Mouse (Mus musculus): ENCODE data around the gene Fam160a1. TPM values are rescaled to one million over a fixed set of nuclear protein-coding genes. Genes with fewer than 3 reads are reported as not detected.

Gene Fam160a1
- polyA plus RNA-seq, 1 experiment from 2014 or later, result 9.5 TPM

DNA sequence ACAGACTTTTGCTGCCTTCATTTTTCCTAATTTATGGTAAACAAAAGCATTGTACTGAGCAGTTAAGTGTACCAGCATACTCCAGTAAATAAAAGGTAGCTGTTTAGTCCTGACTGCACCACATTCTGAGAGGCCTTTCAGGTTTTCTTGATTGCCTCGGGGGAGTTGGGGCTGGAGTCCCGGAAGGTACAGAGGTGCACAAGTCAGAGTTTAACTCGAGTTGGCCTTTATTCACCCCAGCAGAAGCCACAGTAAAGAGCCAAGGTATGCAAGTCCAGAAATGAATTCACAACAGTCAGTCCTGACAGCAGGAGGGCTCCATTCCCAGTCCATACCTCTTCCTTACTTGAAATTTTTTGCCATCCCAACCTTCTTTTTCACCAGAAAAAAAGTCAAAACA is 78.5 kb downstream of the Fam160a1 start:
- ATAC-seq (ENCODE audit: insufficient number of reproducible peaks, low FRiP score, low TSS enrichment, low read depth), result no peak
- 41% methylated on average over 3 of the region's 3 CpGs for WGBS
- H3K4me2 ChIP-seq, result no peak overlapping the region
- no peak overlapping the region for H3K9ac ChIP-seq
- no peaks in the 10 kb centered on the region for H3K36me3 ChIP-seq
- H3K4me1 ChIP-seq, result no peaks in the 10 kb centered on the region
- H3K9me3 ChIP-seq, result no peaks in the 10 kb centered on the region
- H3K27me3 ChIP-seq, result no peaks in the 10 kb centered on the region
- no peak overlapping the region for H3K4me3 ChIP-seq
- no peak overlapping the region for H3K27ac ChIP-seq

DNA sequence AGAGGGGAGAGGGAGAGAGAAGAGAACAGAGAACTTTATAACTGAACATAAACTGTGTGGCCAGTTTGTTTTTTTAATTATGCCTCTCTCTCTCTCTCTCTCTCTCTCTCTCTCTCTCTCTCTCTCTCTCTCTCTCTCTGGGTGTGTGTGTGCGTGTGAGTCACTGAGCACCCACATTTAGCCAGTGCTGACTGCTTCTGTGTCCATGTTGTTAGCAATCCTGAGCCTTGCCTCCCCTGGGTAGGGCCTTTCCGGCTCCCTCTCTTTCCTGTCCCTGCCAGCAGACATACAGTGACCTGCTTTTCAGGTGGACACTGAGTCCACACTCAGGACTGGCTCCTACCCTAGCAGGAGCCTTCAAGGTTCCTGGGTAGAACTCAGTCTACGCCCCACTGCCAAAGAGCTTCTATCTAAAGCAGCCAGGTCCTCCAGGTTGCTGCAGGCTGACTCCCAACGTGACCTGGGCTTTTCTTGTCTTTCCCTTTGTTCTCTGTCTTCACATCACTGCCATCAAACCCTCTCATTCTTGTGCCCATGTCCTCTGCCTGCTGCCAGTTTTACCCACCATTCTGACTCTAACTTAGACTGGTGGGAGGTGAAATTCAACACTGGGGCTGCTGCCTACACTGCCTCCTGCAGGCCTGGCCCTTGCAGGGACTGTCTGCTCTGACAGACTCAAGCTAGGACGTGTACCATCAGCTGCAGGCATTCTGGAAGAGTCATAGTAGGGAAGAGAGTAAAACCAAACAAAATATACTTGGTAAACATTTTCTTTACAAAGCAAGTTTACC is 83.0 kb downstream of the Fam160a1 start:
- no peak for ATAC-seq (ENCODE audit: insufficient number of reproducible peaks, low FRiP score, low TSS enrichment, low read depth)
- Histone ChIP-seq H3K36me3 (no peaks in the 10 kb centered on the region), H3K27me3 (no peaks in the 10 kb centered on the region), H3K4me2 (no peak overlapping the region), H3K9me3 (no peaks in the 10 kb centered on the region), H3K4me3 (no peak overlapping the region), H3K27ac (no peak overlapping the region), H3K4me1 (no peaks in the 10 kb centered on the region), H3K9ac (no peak overlapping the region)
- 72% methylated on average over 5 of the region's 5 CpGs for WGBS

DNA sequence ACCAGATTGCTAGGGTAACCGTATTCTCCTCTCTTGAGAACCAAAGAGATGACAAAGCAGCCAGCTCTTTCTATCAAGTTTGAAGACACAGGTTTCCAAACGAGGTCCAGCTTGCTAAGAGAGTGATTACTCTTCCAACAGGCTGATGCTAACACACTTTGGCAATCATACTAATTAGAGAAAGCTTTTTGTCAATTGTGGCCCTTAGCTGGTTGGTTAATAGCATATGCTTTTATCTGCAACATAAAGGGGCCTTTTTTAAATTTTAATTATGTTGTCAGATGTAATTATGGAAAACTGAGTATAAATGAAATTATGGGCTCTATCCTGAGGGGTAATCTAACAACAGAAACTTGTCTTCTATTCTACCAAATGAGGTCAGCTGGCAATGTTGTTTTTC is 89.9 kb downstream of the Fam160a1 start:
- no peak overlapping the region for H3K4me3 ChIP-seq
- no peak overlapping the region for H3K4me2 ChIP-seq
- WGBS, result 52% methylated on average over 2 of the region's 2 CpGs
- ATAC-seq (ENCODE audit: insufficient number of reproducible peaks, low FRiP score, low TSS enrichment, low read depth), result no peak
- no peaks in the 10 kb centered on the region for H3K27me3 ChIP-seq
- H3K9ac ChIP-seq, result no peak overlapping the region
- no peaks in the 10 kb centered on the region for H3K36me3 ChIP-seq
- no peak overlapping the region for H3K27ac ChIP-seq
- H3K4me1 ChIP-seq, result no peaks in the 10 kb centered on the region
- H3K9me3 ChIP-seq, result no peaks in the 10 kb centered on the region

DNA sequence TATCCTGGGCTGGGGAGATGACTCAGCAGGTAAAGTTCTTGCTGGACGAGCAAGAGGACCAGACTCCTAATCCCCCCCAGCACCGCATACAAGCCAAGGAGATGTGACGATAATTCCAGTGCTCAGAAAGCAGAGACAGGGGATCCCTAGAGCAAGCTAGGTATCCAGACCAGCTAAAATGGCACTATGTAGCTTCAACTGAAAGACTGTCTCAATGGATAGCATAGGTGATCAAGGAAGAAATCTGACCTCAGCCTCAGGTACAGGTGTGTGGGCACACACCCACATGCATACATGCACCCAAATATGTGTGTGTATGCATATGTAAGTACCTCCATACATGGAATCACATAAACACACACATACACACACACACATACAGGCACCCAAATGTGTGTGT is 91.1 kb downstream of the Fam160a1 start:
- Histone ChIP-seq H3K27ac (no peak overlapping the region), H3K9me3 (no peaks in the 10 kb centered on the region), H3K4me3 (no peak overlapping the region), H3K4me1 (no peaks in the 10 kb centered on the region), H3K36me3 (no peaks in the 10 kb centered on the region), H3K9ac (no peak overlapping the region), H3K27me3 (no peaks in the 10 kb centered on the region), H3K4me2 (no peak overlapping the region)
- no peak for ATAC-seq (ENCODE audit: insufficient number of reproducible peaks, low FRiP score, low TSS enrichment, low read depth)
- WGBS, result 81% methylated on average over 3 of the region's 3 CpGs

DNA sequence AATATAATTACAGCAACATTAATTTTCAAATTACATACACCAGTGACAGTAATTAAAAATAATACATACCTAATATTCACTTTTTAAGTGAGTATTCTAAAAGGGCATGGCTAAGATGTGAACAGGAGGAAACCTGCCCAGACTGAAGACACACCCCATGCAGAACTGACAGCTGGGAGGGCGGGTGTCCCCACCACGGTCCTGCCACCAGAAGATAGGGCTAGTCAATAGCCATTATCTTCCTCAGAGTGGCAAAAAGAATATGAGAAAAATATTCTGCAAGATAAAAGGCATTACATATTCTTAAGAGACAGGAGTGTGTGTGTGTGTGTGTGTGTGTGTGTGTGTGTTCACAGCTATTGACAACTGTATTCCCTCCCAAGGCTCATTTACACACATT is 92.0 kb downstream of the Fam160a1 start:
- H3K4me2 ChIP-seq, result no peak overlapping the region
- no peaks in the 10 kb centered on the region for H3K36me3 ChIP-seq
- H3K27me3 ChIP-seq, result no peaks in the 10 kb centered on the region
- no peak overlapping the region for H3K27ac ChIP-seq
- no peaks in the 10 kb centered on the region for H3K4me1 ChIP-seq
- 78% methylated on average over 2 of the region's 2 CpGs for WGBS
- H3K9me3 ChIP-seq, result no peaks in the 10 kb centered on the region
- ATAC-seq (ENCODE audit: insufficient number of reproducible peaks, low FRiP score, low TSS enrichment, low read depth), result no peak
- no peak overlapping the region for H3K4me3 ChIP-seq
- H3K9ac ChIP-seq, result no peak overlapping the region

DNA sequence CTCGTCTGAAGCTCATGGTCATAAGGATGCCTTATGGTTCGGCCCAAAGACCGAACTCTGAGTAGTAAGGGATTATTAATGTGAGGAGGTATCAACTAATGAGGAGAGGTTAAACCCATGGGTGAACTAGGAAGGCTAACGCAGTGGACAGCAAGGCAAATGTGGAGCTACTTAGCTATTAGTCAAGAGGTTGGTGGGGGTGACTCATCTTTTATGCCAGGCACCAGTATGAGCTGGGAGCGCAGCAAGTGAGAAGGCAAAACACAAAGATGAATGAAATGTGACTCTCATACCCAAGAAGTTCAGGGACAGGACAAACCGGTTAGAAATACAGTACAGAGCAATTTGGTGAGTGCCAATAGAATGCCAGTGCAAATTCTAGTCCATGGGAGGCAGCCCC is 94.5 kb downstream of the Fam160a1 start:
- no peak for ATAC-seq (ENCODE audit: insufficient number of reproducible peaks, low FRiP score, low TSS enrichment, low read depth)
- no peaks in the 10 kb centered on the region for H3K9me3 ChIP-seq
- H3K36me3 ChIP-seq, result no peaks in the 10 kb centered on the region
- H3K27ac ChIP-seq, result no peak overlapping the region
- no peak overlapping the region for H3K4me3 ChIP-seq
- no peaks in the 10 kb centered on the region for H3K27me3 ChIP-seq
- no peak overlapping the region for H3K4me2 ChIP-seq
- no peak overlapping the region for H3K9ac ChIP-seq
- WGBS, result 78% methylated on average over 6 of the region's 6 CpGs
- H3K4me1 ChIP-seq, result no peaks in the 10 kb centered on the region

DNA sequence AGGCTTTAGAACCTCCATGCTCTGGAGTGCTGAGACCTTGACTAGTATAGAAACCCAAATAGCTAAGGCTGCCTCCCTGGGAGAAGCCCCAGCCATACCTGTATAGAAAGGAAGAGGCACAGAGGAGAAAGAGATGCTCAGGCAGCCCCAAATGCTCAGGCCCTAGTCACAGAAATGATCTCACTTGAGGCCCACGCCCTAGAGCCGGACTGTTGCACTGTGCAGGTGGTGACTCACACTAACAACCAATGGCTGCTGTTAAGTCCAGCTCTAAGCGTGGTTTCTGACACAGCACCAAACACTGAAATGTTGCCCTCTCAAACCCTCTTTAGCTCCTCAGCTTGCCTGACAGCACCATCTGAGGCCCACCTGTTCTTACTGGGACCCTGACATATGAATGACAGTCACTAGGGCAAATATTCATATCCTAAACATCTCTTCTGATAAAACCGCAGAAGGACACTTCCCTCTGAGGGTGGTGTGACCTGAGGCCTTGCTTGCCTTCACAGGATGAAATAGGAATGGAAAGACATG is 101.3 kb downstream of the Fam160a1 start:
- Histone ChIP-seq H3K4me3 (no peak overlapping the region), H3K9me3 (no peaks in the 10 kb centered on the region), H3K27ac (no peak overlapping the region), H3K4me1 (no peaks in the 10 kb centered on the region), H3K36me3 (no peaks in the 10 kb centered on the region), H3K4me2 (no peak overlapping the region), H3K27me3 (no peaks in the 10 kb centered on the region), H3K9ac (no peak overlapping the region)
- ATAC-seq (ENCODE audit: insufficient number of reproducible peaks, low FRiP score, low TSS enrichment, low read depth), result no peak
- 73% methylated on average over 4 of the region's 4 CpGs for WGBS

DNA sequence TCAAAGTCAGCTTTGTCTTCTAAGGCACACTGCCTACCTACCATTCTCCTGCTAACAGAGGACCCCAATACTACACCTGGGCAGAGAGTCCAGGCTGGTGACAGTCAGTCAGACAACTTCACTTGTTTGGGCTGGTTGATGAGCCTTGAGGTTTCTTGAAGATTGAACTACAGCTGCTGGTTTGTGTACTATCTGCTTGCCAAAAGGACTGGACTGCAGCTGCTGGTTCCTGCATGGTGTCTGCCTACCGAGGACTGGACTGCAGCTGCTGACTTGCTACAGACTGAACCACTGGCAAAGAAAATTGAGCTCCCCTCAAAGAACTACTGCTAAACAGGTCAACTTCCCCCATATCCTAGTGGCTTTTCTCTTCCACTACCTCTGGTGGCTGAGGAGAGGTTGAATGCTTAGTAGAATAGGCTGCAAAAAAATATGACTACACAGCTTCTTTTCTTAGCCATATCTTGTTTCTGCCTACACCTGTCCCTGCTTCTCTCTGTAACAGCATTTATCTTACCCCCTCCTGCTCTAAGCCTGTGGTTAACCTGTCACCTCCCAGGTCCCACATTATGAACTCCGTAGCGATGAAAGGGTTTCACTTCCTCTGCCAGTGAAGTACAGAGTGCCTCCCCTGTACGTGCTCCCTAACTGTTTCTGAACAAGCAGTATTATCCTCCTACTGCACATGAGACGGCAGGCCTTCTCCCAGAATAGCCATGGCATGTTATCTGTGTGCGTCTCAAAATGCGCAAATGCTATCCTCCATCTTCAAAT is 103.0 kb downstream of the Fam160a1 start:
- ATAC-seq (ENCODE audit: insufficient number of reproducible peaks, low FRiP score, low TSS enrichment, low read depth), result no peak
- Histone ChIP-seq H3K9ac (no peak overlapping the region), H3K4me3 (no peak overlapping the region), H3K9me3 (no peaks in the 10 kb centered on the region), H3K36me3 (no peaks in the 10 kb centered on the region), H3K4me2 (no peak overlapping the region), H3K27me3 (no peaks in the 10 kb centered on the region), H3K27ac (no peak overlapping the region), H3K4me1 (no peaks in the 10 kb centered on the region)
- 82% methylated on average over 7 of the region's 7 CpGs for WGBS

DNA sequence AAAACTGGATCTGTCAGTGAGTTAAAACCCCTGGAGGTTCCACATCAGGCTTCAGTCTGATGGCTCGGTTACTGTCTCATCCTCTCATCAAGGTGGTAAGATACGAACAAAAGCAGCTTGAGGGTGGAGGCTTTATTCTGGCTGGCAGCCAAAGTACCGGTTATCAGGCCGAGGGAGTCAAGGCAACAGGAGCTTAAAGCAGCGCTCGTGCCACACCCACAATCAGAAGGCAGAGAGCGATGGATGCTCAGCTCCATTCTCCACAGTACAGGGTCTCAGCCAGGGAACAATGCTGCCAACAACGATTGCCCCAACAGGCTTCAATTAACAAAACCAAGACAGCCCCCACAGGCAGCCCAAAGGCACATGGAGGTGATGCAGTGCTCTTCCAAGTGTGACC is 106.4 kb downstream of the Fam160a1 start:
- Histone ChIP-seq H3K4me2 (no peak overlapping the region), H3K4me1 (no peaks in the 10 kb centered on the region), H3K27ac (no peak overlapping the region), H3K36me3 (no peaks in the 10 kb centered on the region), H3K4me3 (no peak overlapping the region), H3K27me3 (no peaks in the 10 kb centered on the region), H3K9me3 (no peaks in the 10 kb centered on the region), H3K9ac (no peak overlapping the region)
- 52% methylated on average over 8 of the region's 8 CpGs for WGBS
- ATAC-seq (ENCODE audit: insufficient number of reproducible peaks, low FRiP score, low TSS enrichment, low read depth), result no peak

DNA sequence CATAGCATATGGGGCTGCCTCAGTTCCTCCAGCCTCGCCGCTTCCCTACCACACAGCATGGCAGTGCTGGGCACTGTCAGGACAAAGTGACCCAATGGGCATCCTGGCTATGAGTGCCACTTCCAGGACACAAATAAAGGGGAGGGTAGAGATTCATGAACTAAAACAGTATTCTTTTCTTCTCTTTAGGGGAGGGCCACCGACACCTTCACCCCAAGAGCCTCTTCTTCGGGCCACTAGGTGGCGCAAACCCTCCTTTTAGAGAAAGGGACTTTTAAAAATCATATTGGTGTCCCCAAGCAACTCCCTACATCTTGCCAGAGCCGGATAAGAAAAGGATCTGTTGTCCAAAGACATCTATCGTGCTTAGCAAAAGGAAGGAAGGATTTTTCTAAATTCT is 109.7 kb downstream of the Fam160a1 start:
- ATAC-seq (ENCODE audit: insufficient number of reproducible peaks, low FRiP score, low TSS enrichment, low read depth), result no peak
- Histone ChIP-seq H3K4me2 (no peak overlapping the region), H3K4me1 (no peaks in the 10 kb centered on the region), H3K9ac (no peak overlapping the region), H3K9me3 (no peaks in the 10 kb centered on the region), H3K27me3 (no peaks in the 10 kb centered on the region), H3K27ac (no peak overlapping the region), H3K36me3 (no peaks in the 10 kb centered on the region), H3K4me3 (no peak overlapping the region)
- 35% methylated on average over 7 of the region's 7 CpGs for WGBS

DNA sequence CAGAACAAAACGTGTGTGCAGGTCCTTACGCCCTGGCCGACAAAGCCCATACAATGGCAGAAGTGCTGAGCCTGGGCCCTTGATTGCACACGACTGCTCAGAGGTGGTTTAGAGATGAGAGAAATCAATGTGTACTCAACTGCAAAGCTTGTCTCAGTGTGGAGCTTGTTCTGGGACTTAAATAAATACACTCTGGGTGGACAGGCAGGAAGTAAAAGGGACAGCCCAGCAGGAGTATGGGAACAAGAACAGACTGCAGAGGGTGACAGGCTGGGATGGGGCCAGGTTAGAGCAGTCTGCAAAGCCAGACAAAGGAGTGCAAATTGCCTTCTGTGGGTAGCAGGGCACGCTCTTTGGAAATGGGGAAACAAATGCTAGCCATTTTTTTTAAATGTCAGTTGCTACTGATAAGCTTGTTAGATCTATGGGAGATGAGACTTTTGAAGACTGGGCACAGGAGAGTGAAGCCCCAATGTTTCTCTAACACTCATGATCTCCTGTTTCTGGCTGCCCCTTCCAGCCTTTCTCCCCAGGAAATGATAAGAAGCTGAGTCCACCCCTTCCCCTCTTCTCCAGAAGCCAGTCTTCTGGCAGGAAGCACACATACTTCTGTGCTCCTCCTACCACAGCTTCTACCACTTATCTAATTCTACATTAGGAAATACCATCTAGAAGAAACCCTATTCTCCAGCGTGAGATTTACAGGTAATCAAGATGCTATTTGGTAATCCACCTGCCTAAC is 113.8 kb downstream of the Fam160a1 start:
- H3K36me3 ChIP-seq, result no peaks in the 10 kb centered on the region
- H3K27ac ChIP-seq, result no peak overlapping the region
- H3K4me3 ChIP-seq, result no peak overlapping the region
- H3K9me3 ChIP-seq, result no peaks in the 10 kb centered on the region
- no peak for ATAC-seq (ENCODE audit: insufficient number of reproducible peaks, low FRiP score, low TSS enrichment, low read depth)
- H3K4me1 ChIP-seq, result no peaks in the 10 kb centered on the region
- no peak overlapping the region for H3K9ac ChIP-seq
- 70% methylated on average over 6 of the region's 6 CpGs for WGBS
- H3K27me3 ChIP-seq, result no peaks in the 10 kb centered on the region
- H3K4me2 ChIP-seq, result no peak overlapping the region

DNA sequence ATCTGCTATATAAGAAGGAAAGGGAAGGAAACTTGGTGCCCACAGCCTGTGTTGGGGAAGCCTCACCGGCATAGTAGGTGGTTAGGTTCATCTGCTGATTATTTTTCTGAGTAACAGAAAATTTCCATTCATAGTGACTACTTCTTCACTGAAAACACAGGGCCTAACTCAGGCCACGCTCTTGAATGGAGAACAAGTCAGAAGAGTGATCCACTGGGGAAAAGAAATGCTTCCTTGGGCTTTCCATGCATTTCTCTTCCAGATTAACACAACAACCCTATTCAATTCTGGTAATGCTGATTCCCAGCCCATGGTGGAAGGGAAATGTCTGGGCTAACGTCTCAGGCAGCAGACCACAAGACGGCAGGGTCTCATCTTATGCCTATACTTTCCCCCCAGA is 118.6 kb downstream of the Fam160a1 start:
- Histone ChIP-seq H3K4me3 (no peak overlapping the region), H3K4me2 (no peak overlapping the region)

More for the DNA sequence above, 118.6 kb downstream of the Fam160a1 start:
- Histone ChIP-seq H3K9me3 (no peaks in the 10 kb centered on the region), H3K9ac (no peak overlapping the region), H3K4me1 (no peaks in the 10 kb centered on the region), H3K27me3 (0 out of 2 replicates have a peak, but pooled peaks cover 6% of the 10 kb centered on the region), H3K27ac (no peak overlapping the region), H3K36me3 (no peaks in the 10 kb centered on the region)
- WGBS, result 84% methylated on average over 4 of the region's 4 CpGs
- ATAC-seq (ENCODE audit: insufficient number of reproducible peaks, low FRiP score, low TSS enrichment, low read depth), result no peak

All from limb, embryonic 15.5 days (tissue).